Mouse (Mus musculus): ENCODE measurements around the gene Hoxd11. TPM values are rescaled to one million over a fixed set of nuclear protein-coding genes. Genes with fewer than 3 reads are reported as not detected.

Hoxd11 gene
- total RNA-seq, 2 experiments from 2014 or later: not detected

GRCm38 (mm10) chr2:74663291-74663925, 15.9 kb upstream of the Hoxd11 start:
- no peak for DNase-seq (ENCODE audit: low spot score in 2 of 2)

DNA sequence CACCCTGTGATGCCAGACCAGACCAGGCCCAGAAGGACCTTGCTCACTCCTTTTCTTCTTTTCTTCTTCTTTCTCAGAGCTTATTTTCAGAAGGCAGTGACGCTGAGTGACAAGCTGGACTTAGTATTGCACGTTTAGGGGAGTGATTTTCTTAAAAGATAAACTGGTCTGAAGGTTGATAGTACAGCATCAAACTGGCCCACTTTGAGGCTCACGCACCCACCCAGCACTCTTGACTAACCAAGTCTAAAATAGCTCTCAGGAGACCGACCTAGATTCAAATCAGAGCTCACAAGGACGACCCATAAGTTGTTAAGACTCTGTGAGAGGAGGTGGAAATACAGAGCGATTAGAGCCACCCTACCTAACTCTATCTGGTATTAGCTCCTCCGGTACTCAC, 12.9 kb upstream of the Hoxd11 start:
- no peak for DNase-seq (ENCODE audit: low spot score in 2 of 2)

DNA sequence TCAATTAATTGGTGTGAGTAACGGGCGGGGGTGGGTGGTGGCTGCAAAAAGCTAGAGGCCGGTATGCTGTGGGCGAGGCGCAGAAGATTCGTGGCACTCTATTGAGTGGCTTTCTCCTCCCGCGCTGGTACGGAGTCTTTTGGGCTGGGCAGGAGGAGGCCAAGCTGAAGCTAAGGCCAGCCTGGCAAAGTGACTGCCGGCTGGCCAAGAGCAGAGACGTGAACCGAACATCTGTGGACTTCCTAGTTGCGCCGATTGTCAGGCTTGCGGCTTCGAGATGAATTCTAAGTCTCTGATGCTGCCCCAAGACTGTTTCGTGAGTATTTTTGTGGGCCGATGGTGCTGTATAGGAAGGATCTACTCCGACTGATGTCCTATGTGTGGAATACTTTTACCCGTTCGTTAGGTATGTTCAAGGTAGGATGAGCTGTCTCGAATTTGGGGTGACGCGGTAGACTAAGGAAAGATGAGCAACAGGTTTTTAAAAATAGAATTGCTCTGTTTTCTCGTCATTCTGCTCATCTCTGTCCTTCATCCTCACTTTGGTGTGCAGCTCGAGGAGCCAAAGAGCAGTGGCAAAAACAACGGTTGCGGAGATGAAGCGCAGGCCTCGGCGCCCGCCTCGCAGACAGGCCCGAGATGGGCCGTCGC, 12.0 kb upstream of the Hoxd11 start:
- no peak for DNase-seq (ENCODE audit: low spot score in 2 of 2)

- no peak for DNase-seq (ENCODE audit: low spot score in 2 of 2)
Observed at GRCm38 (mm10) chr2:74667842-74668357, 11.5 kb upstream of the Hoxd11 start, which contains the start of gene Hoxd13. Gene Hoxd13 (plus strand): TSS chr2:74668310.

- no peak for DNase-seq (ENCODE audit: low spot score in 2 of 2)
Observed at GRCm38 (mm10) chr2:74668370-74669229, 10.8 kb upstream of the Hoxd11 start.

DNA sequence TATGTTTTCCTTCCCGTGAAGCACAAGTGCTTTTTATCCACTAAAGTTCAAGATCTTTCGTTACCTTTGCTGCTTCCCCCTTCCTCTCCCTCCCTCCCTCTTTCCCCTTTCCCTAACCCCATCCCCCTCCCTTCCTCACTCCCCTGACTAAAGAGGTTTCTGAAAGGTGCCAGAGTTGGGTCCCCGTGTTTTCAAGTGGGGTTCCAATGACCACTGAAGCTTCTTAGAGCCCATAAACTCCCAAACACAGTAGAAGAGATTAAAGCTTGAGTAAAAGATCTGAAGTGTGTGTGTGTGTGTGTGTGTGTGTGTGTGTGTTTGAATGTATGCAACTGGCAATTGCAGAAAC, 10.2 kb upstream of the Hoxd11 start:
- DNase-seq (ENCODE audit: low spot score in 2 of 2): no peak

- no peak for DNase-seq (ENCODE audit: low spot score in 2 of 2)
Observed at GRCm38 (mm10) chr2:74669650-74670235, 9.6 kb upstream of the Hoxd11 start.

DNA sequence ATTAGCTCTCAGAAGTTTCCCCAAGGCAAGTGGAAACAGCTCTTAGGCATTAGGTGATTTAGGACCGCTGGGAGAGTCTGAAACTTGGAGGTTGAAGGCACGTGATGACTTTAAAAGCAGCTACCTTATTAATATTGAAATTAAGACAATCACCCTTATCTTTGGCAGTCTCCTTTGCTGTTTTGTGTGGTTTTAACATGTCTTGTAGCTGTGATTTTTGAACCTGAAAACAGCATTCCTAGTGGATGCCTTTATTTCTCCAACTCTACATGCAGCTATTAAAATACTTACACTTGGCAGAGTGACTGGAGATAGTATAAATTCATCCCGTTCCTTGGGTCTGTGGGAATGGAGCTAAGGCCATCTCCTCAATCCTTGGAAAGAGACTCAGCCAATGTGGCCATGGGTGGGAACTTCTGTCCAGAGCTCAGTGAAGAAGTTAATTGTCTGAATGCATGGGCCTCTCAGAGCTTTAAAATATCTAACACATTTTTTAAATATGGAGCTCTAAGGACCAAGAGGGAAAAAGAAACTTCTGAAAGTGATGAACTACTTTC, 8.6 kb upstream of the Hoxd11 start:
- DNase-seq (ENCODE audit: low spot score in 2 of 2): no peak

DNA sequence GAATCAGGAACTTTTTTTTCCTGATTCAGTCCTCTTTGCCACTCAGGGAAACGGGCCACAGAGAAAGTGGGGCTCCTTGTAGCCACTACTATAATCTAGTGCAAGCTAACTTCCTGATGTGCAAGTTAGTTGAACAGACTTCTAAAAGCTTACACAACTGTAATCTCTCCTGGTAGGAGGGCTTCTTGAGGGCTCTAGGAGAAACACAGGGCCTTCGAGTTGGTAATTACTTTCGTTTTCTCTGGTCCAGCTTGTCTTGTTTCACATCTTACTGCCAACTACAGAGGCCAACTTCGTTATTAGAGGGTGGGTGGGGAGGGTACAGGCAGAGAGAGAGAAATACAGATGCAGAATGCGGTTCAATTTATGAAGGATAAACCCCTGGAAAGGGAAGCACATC, 7.5 kb upstream of the Hoxd11 start:
- no peak for DNase-seq (ENCODE audit: low spot score in 2 of 2)

- DNase-seq (ENCODE audit: low spot score in 2 of 2): no peak
Observed at GRCm38 (mm10) chr2:74672481-74673362, 6.6 kb upstream of the Hoxd11 start.

GRCm38 (mm10) chr2:74673835-74674425, 5.4 kb upstream of the Hoxd11 start:
- no peak for DNase-seq (ENCODE audit: low spot score in 2 of 2)

DNA sequence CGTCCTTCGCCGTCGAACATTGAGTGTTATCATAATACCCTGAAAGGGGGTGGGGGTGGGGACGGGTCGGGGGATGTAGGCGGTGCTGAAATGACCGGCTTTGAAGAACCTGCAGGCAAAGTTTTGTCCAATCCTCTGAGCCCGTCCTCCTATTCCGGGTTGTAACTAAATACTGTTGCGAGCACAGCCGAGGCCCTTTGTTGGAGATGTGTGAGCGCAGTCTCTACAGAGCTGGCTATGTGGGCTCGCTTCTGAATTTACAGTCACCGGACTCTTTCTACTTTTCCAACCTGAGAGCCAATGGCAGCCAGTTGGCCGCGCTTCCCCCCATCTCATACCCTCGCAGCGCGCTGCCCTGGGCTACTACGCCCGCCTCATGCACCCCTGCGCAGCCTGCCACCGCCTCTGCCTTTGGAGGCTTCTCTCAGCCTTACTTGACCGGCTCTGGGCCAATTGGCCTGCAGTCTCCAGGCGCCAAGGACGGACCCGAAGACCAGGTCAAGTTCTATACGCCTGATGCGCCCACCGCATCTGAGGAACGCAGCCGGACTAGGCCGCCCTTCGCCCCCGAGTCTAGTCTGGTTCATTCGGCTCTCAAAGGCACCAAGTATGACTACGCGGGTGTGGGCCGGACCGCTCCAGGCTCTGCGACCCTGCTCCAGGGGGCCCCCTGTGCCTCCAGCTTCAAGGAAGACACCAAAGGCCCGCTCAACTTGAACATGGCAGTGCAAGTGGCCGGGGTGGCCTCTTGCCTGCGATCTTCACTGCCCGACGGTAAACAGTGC, 4.3 kb upstream of the Hoxd11 start, which contains the start of gene Hoxd12:
Hoxd12 (plus strand) TSS at position 133 of the 785 bp plus-strand sequence.
- DNase-seq (ENCODE audit: low spot score in 2 of 2): no peak

DNA sequence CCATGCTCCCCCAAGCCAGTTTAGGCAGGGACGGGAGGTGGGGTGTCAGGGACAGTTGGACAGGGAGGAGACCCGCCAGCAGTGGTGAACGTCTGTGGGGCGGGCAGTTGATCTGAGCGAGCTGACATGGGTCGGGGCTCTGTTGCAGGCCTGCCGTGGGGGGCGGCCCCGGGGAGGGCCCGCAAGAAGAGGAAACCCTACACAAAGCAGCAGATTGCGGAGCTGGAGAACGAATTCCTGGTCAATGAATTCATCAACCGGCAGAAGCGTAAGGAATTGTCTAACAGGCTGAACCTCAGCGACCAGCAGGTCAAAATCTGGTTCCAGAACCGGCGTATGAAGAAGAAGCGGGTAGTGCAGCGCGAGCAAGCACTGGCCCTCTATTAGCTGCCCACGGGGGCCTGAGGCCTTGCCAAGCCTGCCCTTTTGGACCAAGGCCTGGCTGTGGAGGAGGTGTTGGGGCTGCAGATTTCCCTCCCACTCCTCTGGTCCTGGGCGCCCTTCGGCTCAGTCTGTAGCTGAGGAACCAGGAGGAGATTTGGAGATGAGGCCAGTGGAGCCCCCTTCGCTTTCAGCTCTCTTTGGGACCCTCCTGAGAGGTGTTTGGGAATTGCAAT, 3.6 kb upstream of the Hoxd11 start:
- no peak for DNase-seq (ENCODE audit: low spot score in 2 of 2)

DNA sequence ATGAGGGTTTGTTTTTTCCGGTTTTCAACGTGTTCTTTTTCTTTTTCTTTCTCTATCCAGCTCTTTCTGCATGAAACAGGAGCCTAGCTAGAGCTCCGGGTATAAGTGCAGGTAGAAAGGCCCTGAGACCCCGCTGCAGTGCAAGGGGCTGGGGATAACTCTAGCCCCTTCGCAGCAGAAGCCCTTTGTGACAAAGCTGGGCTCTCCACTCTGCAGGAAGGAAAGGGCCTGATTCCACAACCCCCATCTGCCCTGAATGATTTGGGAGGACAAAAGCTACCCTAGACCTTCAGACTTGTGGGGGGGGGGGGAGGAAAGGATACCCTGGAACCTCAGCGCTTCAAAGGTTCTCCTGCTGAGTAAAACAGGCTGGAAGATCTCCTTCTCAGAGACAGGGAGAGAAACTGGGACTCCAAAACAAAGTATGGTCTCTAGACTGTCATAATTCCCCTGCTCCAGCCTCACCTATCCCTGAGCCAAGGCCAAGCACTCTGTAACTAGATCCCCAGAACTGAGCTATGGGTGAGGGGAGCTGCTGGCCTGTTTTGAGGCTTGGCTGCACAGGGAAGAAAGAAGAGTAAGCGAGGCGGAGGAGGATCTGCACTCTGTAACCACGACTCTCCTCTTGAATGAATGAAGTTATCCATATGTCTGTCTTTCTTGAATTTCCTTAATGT, 2.8 kb upstream of the Hoxd11 start:
- DNase-seq (ENCODE audit: low spot score in 2 of 2): no peak

GRCm38 (mm10) chr2:74677106-74677505, 2.3 kb upstream of the Hoxd11 start:
- no peak for DNase-seq (ENCODE audit: low spot score in 2 of 2)

GRCm38 (mm10) chr2:74679596-74679971, 227 bp downstream of the Hoxd11 start:
- DNase-seq (ENCODE audit: low spot score in 2 of 2): no peak

- no peak for DNase-seq (ENCODE audit: low spot score in 2 of 2)
Observed at GRCm38 (mm10) chr2:74679980-74680379, 623 bp downstream of the Hoxd11 start.

Measured in layer of hippocampus, postnatal 14 days (tissue).